ENCODE assay signal across 14 mouse cellular contexts in genomic region chr17:27791556-27791955, GRCm38 (mm10).
"Had no signal": no experiment of that assay in that cellular context is flagged by ENCODE, and none has a peak within 500 bp of the region (broad histone marks: within the 10 kb centered on the region; RNA-seq: fewer than 3 reads in every experiment).

No protein-coding gene starts in this region.

- DNase-seq: lung, postnatal 14 days; retina, postnatal 1 day; right cerebral cortex, postnatal 4 days; thymus, adult 2 months; thymus, postnatal 25 days had no signal

- H3K4me2 ChIP-seq: hindbrain, embryonic 15.5 days; lung, embryonic 15.5 days; midbrain, embryonic 11.5 days; midbrain, embryonic 15.5 days; neural tube, embryonic 12.5 days; stomach, embryonic 15.5 days had no signal

- H3K36me3 ChIP-seq: midbrain, embryonic 15.5 days; stomach, embryonic 15.5 days had no signal

- H3K4me3 ChIP-seq: hindbrain, embryonic 15.5 days; left cerebral cortex, adult 2 months; limb, embryonic 10.5 days; lung, embryonic 15.5 days; megakaryocyte, embryonic 14.5 days; midbrain, embryonic 15.5 days; neural tube, embryonic 12.5 days; stomach, embryonic 15.5 days had no signal

- ATAC-seq: midbrain, embryonic 15.5 days had no signal

- H3K9me3 ChIP-seq: hindbrain, embryonic 15.5 days; limb, embryonic 10.5 days; lung, embryonic 15.5 days; megakaryocyte, embryonic 14.5 days; midbrain, embryonic 15.5 days; neural tube, embryonic 12.5 days; stomach, embryonic 15.5 days had no signal

- H3K27ac ChIP-seq: hindbrain, embryonic 15.5 days; left cerebral cortex, adult 2 months; limb, embryonic 10.5 days; lung, embryonic 15.5 days; midbrain, embryonic 15.5 days; neural tube, embryonic 12.5 days; stomach, embryonic 15.5 days had no signal

- H3K9ac ChIP-seq: hindbrain, embryonic 15.5 days; lung, embryonic 15.5 days; midbrain, embryonic 15.5 days; neural tube, embryonic 12.5 days; stomach, embryonic 15.5 days had no signal

- H3K27me3 ChIP-seq: hindbrain, embryonic 15.5 days; lung, embryonic 15.5 days; megakaryocyte, embryonic 14.5 days; midbrain, embryonic 15.5 days; neural tube, embryonic 12.5 days; stomach, embryonic 15.5 days had no signal
